ENCODE assay signal across 15 mouse cellular contexts in genomic region chr4:9993871-9994270, GRCm38 (mm10).
"Had no signal": no experiment of that assay in that cellular context is flagged by ENCODE, and none has a peak within 500 bp of the region (broad histone marks: within the 10 kb centered on the region; RNA-seq: fewer than 3 reads in every experiment).

No protein-coding gene starts in this region.

- H3K9ac ChIP-seq: neural tube, embryonic 12.5 days; neural tube, embryonic 13.5 days; neural tube, embryonic 15.5 days; stomach, embryonic 15.5 days had no signal

- H3K27me3 ChIP-seq: neural tube, embryonic 12.5 days; neural tube, embryonic 13.5 days; neural tube, embryonic 15.5 days; stomach, embryonic 15.5 days had no signal

- H3K27ac ChIP-seq: neural tube, embryonic 12.5 days; neural tube, embryonic 13.5 days; neural tube, embryonic 15.5 days; stomach, embryonic 15.5 days; stomach, postnatal 0 days had no signal

- H3K36me3 ChIP-seq: neural tube, embryonic 12.5 days; neural tube, embryonic 13.5 days; neural tube, embryonic 15.5 days; stomach, embryonic 15.5 days had no signal

- H3K4me3 ChIP-seq: neural tube, embryonic 12.5 days; neural tube, embryonic 13.5 days; neural tube, embryonic 15.5 days; stomach, embryonic 15.5 days had no signal

- H3K4me1 ChIP-seq: neural tube, embryonic 12.5 days; neural tube, embryonic 13.5 days; neural tube, embryonic 15.5 days; stomach, embryonic 15.5 days had no signal

- DNase-seq: right cerebral cortex, adult 18-20 months; right cerebral cortex, postnatal 14 days; right cerebral cortex, postnatal 25 days; right cerebral cortex, postnatal 4 days; spleen, adult 18-20 months; thymus, adult 18-20 months; thymus, postnatal 14 days; thymus, postnatal 25 days; thymus, postnatal 36 days; thymus, postnatal 4 days had no signal

- H3K9me3 ChIP-seq: neural tube, embryonic 12.5 days; neural tube, embryonic 13.5 days; neural tube, embryonic 15.5 days; stomach, embryonic 15.5 days had no signal
